Mouse (Mus musculus): Measurements from ENCODE around the gene Ier2.

GRCm38 (mm10) chr8:84698929-84699401 is 36.3 kb upstream of the Ier2 start:
- TF ChIP-seq GATA1 (IDR thresholded peaks at IDR 0.05; ENCODE audit: borderline replicate concordance, low read length) (no peak), FLI1 (IDR thresholded peaks at IDR 0.05; ENCODE audit: low read length) (no peak)
